Mouse (Mus musculus): ENCODE data around the gene Fos. TPM values are rescaled to one million over a fixed set of nuclear protein-coding genes. Genes with fewer than 3 reads are reported as not detected.

Fos gene
- total RNA-seq (2017): 1,145 and 1,310 TPM in 2 replicates

DNA sequence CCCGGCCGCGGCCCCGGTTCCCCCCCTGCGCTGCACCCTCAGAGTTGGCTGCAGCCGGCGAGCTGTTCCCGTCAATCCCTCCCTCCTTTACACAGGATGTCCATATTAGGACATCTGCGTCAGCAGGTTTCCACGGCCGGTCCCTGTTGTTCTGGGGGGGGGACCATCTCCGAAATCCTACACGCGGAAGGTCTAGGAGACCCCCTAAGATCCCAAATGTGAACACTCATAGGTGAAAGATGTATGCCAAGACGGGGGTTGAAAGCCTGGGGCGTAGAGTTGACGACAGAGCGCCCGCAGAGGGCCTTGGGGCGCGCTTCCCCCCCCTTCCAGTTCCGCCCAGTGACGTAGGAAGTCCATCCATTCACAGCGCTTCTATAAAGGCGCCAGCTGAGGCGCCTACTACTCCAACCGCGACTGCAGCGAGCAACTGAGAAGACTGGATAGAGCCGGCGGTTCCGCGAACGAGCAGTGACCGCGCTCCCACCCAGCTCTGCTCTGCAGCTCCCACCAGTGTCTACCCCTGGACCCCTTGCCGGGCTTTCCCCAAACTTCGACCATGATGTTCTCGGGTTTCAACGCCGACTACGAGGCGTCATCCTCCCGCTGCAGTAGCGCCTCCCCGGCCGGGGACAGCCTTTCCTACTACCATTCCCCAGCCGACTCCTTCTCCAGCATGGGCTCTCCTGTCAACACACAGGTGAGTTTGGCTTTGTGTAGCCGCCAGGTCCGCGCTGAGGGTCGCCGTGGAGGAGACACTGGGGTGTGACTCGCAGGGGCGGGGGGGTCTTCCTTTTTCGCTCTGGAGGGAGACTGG is at the start of gene Fos:
Gene Fos (plus strand): TSS at position 410 of the 817 bp plus-strand sequence.
- ATAC-seq (replicated peaks in 1 of 2; ENCODE audit: insufficient read depth in 1 of 2, low FRiP score in 2 of 2, low TSS enrichment in 1 of 2, low read depth in 1 of 2, poor library complexity in 2 of 2, severe bottlenecking in 2 of 2): peak; percentile 44 to 66

DNA sequence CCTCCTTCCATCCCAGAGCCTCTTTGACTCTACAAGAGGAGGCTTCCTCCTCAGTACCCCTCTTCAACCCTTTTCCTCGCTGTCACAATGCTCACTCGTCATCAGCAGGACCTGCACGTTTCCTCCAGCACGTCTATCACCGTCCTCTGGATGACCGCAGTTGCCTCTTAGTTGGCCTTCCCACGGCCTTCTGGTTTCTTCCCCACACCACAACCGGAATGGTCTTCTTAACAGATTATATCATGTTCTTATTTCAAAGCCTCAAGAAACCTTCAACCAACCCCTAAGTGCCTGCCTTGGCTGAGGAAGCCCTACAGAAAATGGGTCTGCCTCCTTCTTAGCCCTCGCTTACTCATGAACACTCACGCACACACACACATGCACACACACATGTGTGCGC is 48.0 kb upstream of the Fos start:
- no peak for ATAC-seq (replicated peaks in 1 of 2; ENCODE audit: insufficient read depth in 1 of 2, low FRiP score in 2 of 2, low TSS enrichment in 1 of 2, low read depth in 1 of 2, poor library complexity in 2 of 2, severe bottlenecking in 2 of 2)

DNA sequence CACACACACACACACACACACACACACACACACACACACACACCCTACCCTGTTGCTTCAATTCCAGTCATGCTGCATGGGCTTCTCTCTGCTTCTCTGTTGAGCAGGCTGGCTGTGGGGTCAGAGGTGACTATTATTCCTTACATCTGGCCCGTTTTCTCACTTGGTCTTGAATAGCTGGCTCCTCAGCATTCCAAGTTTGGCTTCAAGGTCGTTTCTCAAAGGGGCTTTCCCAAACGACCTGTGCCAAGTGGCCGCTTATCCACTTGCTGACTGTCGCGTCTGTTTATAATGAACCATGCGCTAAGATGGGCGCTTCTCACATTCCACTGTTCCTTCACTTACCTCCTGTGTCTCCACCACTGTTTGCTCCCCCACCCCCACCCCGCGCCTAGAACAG is 47.6 kb upstream of the Fos start:
- no peak for ATAC-seq (replicated peaks in 1 of 2; ENCODE audit: insufficient read depth in 1 of 2, low FRiP score in 2 of 2, low TSS enrichment in 1 of 2, low read depth in 1 of 2, poor library complexity in 2 of 2, severe bottlenecking in 2 of 2)

DNA sequence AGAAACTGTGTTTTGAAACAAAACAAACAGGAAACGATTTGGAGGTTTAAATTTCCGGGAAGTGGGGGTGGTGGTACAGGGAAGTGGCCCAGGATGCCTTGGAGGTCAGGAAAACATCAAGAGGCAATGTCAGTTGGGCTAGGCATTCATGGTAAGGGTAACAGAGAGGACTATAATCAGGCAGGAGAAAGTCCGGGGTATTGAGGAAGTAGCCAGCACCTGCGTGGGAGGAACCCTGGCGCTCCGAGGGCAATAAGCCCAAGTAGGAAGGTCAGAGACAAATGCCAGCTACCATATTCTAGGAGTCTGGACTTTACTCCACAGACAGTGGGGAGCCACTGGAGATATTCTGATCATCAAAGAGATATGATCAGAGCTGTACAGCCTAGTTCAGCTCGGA is 45.9 kb upstream of the Fos start:
- peak; percentile 41 to 51; a peak in 1 of 4 replicates for ATAC-seq (replicated peaks in 1 of 2; ENCODE audit: insufficient read depth in 1 of 2, low FRiP score in 2 of 2, low TSS enrichment in 1 of 2, low read depth in 1 of 2, poor library complexity in 2 of 2, severe bottlenecking in 2 of 2)

DNA sequence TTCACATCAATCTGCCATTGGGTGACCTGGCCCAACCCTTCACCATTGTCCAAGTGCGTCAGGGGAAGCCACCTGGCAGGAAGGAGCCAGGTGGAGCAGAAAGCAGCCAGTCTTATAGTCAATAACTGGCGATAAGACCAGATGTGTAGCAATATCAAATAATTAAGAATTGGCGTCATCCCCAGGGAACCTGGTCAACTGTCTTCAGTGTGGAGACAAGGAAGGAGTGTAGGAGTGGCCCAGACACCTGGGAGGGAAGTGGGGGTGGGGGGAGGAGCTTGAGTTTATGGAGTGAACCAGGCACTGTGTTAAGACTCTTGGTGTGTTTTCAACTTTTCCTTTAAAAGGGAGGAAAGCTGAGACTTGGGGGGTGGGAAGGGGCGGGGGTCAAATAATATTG is 43.7 kb upstream of the Fos start:
- no peak for ATAC-seq (replicated peaks in 1 of 2; ENCODE audit: insufficient read depth in 1 of 2, low FRiP score in 2 of 2, low TSS enrichment in 1 of 2, low read depth in 1 of 2, poor library complexity in 2 of 2, severe bottlenecking in 2 of 2)

DNA sequence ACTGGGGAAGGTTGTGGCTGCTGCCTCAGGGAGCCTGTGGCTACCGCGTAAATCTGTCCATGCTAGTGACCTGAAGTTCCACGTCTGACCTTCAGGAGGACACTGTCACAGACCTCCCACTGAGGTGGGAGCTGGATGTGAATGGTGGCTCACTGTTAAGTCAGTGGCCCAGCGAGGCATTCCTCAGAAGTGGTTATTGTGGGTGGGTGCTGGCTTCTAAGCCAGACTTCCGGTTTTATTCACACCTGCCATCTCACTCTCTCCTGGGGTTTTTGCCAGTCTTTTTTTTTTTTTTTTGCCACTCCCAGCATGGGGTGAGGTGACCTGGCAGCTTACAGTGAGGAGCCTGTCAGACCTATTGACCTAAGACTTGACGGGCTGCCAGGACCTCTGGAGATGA is 43.3 kb upstream of the Fos start:
- peak; percentile 46 to 74; a peak in 3 of 4 replicates for ATAC-seq (replicated peaks in 1 of 2; ENCODE audit: insufficient read depth in 1 of 2, low FRiP score in 2 of 2, low TSS enrichment in 1 of 2, low read depth in 1 of 2, poor library complexity in 2 of 2, severe bottlenecking in 2 of 2)

DNA sequence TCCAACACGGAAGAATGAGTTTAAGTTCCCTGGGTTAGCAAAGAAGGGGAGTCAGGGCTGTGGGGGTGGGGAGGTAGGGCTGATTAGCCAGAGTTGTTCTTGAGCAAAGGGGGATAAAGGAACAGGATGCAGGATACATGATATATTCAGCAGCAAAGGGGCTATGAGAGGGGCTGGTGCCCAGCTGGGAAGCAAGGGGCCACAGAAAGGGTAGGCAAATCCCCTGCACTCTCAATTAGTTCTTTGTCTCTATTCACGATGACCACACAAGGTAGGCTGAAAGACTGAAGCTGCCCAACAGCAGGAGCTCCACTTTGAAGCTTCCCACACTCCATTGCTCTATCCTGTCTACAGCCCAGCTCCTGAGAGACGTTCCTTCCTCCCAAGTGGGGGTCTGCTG is 39.8 kb upstream of the Fos start:
- no peak for ATAC-seq (replicated peaks in 1 of 2; ENCODE audit: insufficient read depth in 1 of 2, low FRiP score in 2 of 2, low TSS enrichment in 1 of 2, low read depth in 1 of 2, poor library complexity in 2 of 2, severe bottlenecking in 2 of 2)

DNA sequence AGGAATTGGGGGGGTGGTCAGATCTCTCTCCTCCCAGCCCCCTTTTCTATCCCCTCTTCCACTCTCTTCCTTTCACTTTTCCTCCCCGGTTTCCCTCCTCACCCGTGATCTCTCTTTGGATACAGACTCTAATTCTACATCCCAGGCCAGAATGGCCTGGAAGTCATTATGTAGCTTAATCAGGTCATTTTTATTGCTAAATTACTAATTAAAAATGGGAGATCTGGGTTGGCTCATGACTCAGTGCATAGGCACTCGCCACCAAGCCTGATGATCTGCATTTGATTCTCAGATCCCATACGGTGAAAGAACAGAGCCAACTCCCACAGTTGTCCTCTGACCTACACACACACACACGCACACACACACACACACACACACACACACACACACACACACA is 39.2 kb upstream of the Fos start:
- ATAC-seq (replicated peaks in 1 of 2; ENCODE audit: insufficient read depth in 1 of 2, low FRiP score in 2 of 2, low TSS enrichment in 1 of 2, low read depth in 1 of 2, poor library complexity in 2 of 2, severe bottlenecking in 2 of 2): no peak

DNA sequence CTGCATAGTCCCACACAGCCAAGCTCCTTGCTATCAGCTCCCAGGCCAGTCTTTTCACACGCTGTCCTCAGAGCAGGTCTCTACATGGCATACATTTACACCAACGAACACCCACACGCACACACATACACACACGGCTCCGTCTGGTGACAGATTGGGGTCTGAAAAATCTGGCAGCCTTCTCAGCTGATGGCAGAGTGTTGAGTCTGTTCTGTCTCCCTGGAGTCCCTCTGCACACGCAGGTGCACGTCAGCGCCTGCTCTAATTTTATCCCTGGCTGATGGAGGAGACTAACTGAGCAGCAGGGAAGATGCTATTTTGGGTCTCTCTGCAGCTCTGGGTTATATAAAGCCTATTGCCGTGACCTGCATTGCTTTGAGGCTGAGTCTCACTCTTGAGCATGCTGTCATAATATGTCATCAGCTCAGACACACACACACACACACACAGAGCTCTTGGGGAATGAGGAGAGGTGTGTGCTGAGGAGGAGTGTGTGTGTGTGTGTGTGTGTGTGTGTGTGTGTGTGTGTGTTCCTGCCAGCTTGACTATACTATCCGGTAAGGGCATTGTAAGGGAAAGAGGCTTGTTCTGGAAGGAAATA is 37.6 kb upstream of the Fos start:
- no peak for ATAC-seq (replicated peaks in 1 of 2; ENCODE audit: insufficient read depth in 1 of 2, low FRiP score in 2 of 2, low TSS enrichment in 1 of 2, low read depth in 1 of 2, poor library complexity in 2 of 2, severe bottlenecking in 2 of 2)

DNA sequence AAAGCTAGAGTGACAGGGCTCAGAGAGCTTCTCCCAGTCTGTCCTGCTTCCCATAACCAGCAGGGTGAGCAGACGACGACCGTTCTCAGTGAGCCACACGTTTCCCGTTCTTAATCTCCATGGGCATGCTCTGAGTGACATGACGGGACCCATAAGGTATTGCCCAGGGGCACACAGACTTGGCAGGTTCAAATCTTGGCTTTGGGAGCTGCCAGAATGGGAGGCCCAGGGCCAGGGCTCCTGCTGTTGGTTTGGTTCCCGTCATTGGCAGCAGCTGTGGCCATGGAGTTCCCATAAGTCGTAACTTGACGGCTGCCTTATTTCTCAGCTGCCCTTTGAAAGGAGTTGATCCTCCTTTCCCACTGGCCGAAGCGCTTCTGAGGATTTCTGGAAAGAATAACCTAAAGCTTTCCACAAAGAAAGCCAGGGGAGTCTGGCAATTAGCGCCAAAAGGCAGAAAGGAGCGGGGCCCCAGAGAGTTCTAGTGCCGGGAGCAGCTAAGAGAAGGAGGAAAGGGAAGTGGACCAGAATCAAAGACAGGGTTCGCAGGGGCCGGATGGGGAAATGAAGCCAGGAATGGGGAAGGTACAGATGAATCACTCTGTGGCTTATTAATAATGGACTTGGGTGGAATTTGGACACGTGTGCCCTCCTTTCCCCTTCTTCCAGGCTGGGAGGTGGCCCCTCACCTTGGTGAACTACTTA is 36.4 kb upstream of the Fos start:
- ATAC-seq (replicated peaks in 1 of 2; ENCODE audit: insufficient read depth in 1 of 2, low FRiP score in 2 of 2, low TSS enrichment in 1 of 2, low read depth in 1 of 2, poor library complexity in 2 of 2, severe bottlenecking in 2 of 2): peak; percentile 5 to 47; a peak in 1 of 4 replicates

DNA sequence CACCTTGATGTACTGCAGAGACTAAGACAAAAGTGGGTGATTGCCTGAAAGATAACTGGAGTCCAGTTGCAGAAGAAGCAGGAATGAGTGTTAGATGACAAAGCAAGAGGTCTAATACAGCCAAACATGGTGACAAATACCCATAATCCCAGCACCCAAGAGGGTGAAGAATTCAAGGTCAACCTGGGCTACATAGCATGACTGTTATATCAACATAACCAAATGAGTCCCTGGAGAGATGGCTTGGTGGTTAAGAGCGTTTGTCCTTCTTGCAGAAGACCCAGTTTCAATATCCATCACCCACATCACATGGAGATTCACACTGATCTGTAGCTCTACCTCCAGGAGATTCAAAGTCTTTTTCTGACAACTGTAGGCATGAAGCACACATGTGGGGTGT is 30.2 kb upstream of the Fos start:
- ATAC-seq (replicated peaks in 1 of 2; ENCODE audit: insufficient read depth in 1 of 2, low FRiP score in 2 of 2, low TSS enrichment in 1 of 2, low read depth in 1 of 2, poor library complexity in 2 of 2, severe bottlenecking in 2 of 2): no peak

DNA sequence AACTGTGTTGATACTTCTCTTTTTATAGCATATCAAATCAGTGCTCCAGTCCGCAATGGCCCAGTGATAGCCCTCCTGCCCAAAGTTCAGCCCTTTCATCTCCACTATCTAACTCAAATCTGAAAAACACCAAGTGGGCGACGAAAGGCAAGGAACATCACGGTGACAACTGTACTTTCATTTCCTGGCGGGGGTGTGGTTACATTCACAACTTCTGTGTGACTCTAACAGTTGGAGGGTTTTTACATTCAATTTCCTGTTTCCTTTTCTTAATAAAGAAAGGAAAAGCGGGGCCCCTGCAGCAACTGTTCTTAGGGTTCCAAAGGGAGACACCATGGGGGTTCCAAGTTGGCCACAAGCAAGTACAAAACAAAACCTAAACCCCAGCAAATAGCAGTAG is 29.0 kb upstream of the Fos start:
- peak; percentile 36 to 47; a peak in 3 of 4 replicates for ATAC-seq (replicated peaks in 1 of 2; ENCODE audit: insufficient read depth in 1 of 2, low FRiP score in 2 of 2, low TSS enrichment in 1 of 2, low read depth in 1 of 2, poor library complexity in 2 of 2, severe bottlenecking in 2 of 2)

DNA sequence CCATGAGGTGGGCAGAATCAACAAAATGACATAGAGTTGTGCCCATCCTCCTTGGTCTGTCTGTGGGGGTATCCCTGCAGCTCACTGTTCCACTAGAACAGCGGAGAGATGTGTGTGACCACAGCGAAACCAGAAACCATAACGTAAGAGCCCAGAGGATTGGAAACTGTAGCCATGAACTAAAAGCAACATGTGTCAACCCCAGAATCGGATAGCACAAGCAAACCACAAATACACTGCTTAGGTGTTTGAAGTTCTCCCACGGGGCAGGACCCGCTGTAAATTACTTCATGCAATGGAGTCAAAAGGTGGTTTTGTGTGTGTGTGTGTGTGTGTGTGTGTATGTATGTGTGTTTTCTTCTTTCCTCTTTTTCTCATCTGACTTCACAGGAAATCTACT is 26.7 kb upstream of the Fos start:
- peak; percentile 38 to 47; a peak in 3 of 4 replicates for ATAC-seq (replicated peaks in 1 of 2; ENCODE audit: insufficient read depth in 1 of 2, low FRiP score in 2 of 2, low TSS enrichment in 1 of 2, low read depth in 1 of 2, poor library complexity in 2 of 2, severe bottlenecking in 2 of 2)

DNA sequence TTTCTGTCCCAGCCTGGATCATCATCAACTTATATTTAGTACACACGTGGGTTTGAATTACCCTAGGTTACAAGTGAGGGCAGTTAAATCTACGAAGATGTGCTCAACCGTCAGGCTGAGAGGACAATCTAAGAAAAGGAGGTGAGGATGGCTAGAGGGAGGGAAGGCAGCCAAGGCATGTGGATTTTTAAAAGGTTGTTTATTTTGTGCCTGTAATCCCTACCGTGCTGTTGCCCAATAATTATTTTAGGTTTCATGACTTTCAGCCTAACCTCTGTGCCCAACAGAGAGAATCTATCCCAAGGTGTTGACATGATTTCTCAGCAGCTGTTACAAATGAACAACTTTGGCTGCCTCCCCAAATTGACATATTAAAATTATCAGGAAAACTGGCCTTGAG is 26.2 kb upstream of the Fos start:
- no peak for ATAC-seq (replicated peaks in 1 of 2; ENCODE audit: insufficient read depth in 1 of 2, low FRiP score in 2 of 2, low TSS enrichment in 1 of 2, low read depth in 1 of 2, poor library complexity in 2 of 2, severe bottlenecking in 2 of 2)

DNA sequence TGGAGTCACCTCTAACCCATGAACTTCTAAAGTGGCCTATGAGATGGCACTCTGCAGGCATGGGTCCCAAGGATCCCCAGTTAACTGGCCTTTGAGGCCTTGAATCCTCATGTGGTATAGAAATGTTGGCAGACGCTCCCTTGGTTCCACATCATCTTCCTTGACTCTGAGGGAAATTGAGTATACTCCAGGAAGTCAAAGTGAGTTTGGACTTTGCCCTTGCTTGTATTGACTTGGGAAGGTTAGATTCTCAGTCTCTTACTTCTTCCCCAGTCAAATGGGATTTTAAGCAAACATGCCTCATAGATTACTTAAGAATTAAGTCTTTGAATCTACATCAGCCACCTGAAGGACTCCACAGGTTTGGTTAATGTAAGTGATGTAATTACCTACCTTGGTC is 24.2 kb upstream of the Fos start:
- ATAC-seq (replicated peaks in 1 of 2; ENCODE audit: insufficient read depth in 1 of 2, low FRiP score in 2 of 2, low TSS enrichment in 1 of 2, low read depth in 1 of 2, poor library complexity in 2 of 2, severe bottlenecking in 2 of 2): no peak

DNA sequence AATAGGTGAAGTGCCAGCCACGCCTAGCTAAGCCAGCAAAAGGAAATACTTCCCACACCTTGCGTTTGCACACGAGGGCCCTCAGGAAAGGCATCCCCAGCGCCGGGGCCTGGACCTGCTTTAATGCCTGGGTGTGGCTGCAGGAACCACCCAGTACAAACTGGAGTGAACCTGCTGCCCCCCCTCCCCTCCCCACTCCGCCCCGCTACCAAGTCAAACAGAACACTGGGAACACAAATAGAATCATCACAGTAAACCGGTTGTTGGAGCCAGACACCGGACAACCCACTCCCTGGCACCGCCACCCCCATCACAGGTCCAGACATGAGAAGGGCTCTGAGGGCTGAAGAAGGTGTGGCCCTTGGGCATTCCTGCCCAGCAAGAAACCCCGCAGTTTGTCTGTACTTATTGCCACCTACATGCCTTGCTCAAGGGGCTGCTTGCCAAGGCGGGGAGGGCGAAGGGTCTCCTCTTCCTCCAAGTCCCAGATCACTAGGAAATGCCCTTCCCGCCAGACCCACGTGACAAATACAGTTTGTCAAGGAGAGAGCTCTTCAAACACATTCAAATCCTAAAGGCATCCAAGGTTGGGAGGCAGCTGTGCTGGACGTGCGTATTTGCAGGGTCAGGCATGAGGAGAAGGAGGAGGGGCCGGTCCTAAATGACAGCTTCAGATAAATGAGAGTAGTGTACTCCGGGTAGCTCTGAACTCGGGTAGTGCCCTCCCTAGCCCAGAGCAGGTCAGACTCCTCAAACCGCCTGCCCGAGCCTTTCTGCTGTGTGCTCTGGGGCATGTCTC is 21.8 kb upstream of the Fos start:
- ATAC-seq (replicated peaks in 1 of 2; ENCODE audit: insufficient read depth in 1 of 2, low FRiP score in 2 of 2, low TSS enrichment in 1 of 2, low read depth in 1 of 2, poor library complexity in 2 of 2, severe bottlenecking in 2 of 2): no peak
